Mouse (Mus musculus): ENCODE measurements around the gene Usp15. TPM values are rescaled to one million over a fixed set of nuclear protein-coding genes. Genes with fewer than 3 reads are reported as not detected.

Usp15 gene
- total and polyA plus RNA-seq, 3 experiments = 14.5 to 103 (median 86.4) TPM

- no peak for DNase-seq
- no peak for TF ChIP-seq EP300 (IDR thresholded peaks at IDR 0.05; ENCODE audit: insufficient read depth, low read depth, low read length)
- TF ChIP-seq POLR2A (IDR thresholded peaks at IDR 0.05; ENCODE audit: insufficient read depth, low read depth, low read length) = no peak
- no peak for TF ChIP-seq CTCF (IDR thresholded peaks at IDR 0.05)
- peaks cover 5% of the 10 kb centered on the region for H3K36me3 ChIP-seq (ENCODE audit: control insufficient read depth, insufficient read depth, low read length)
- H3K4me1 ChIP-seq (ENCODE audit: control insufficient read depth, insufficient read depth, low read length) = peaks cover 13% of the 10 kb centered on the region
- H3K9ac ChIP-seq (ENCODE audit: low read depth, low read length) = no peak overlapping the region
- no peak overlapping the region for H3K4me3 ChIP-seq
- no peak overlapping the region for H3K27ac ChIP-seq
- 67% methylated on average over 2 of the region's 2 CpGs for WGBS
- intact Hi-C loops (cut with DNase I) = no loop called here
- no peaks in the 10 kb centered on the region for H3K27me3 ChIP-seq (ENCODE audit: control insufficient read depth, insufficient read depth, low read length)
- peaks cover 8% of the 10 kb centered on the region for H3K79me2 ChIP-seq (replicated peaks; ENCODE audit: control insufficient read depth, insufficient read depth, low read length)
Measured at GRCm38 (mm10) chr10:123183743-123184142, 13.1 kb downstream of the Usp15 start.

- no peak overlapping the region for H3K4me3 ChIP-seq
- peaks cover 11% of the 10 kb centered on the region for H3K4me1 ChIP-seq (ENCODE audit: control insufficient read depth, insufficient read depth, low read length)
- peaks cover 5% of the 10 kb centered on the region for H3K79me2 ChIP-seq (replicated peaks; ENCODE audit: control insufficient read depth, insufficient read depth, low read length)
- H3K27ac ChIP-seq = no peak overlapping the region
- peak in 1 of 2 experiments; percentile 31 for DNase-seq
- H3K36me3 ChIP-seq (ENCODE audit: control insufficient read depth, insufficient read depth, low read length) = peaks cover 2% of the 10 kb centered on the region
- intact Hi-C loops (cut with DNase I) = no loop called here
- WGBS = 18% methylated on average over 7 of the region's 7 CpGs
- TF ChIP-seq CTCF (IDR thresholded peaks at IDR 0.05) = no peak
- no peak for TF ChIP-seq EP300 (IDR thresholded peaks at IDR 0.05; ENCODE audit: insufficient read depth, low read depth, low read length)
- no peak for TF ChIP-seq POLR2A (IDR thresholded peaks at IDR 0.05; ENCODE audit: insufficient read depth, low read depth, low read length)
- no peak overlapping the region for H3K9ac ChIP-seq (ENCODE audit: low read depth, low read length)
- H3K27me3 ChIP-seq (ENCODE audit: control insufficient read depth, insufficient read depth, low read length) = no peaks in the 10 kb centered on the region
Measured at GRCm38 (mm10) chr10:123183243-123183642, 13.6 kb downstream of the Usp15 start.

- no peak for TF ChIP-seq CTCF (IDR thresholded peaks at IDR 0.05)
- no peak for TF ChIP-seq EP300 (IDR thresholded peaks at IDR 0.05; ENCODE audit: insufficient read depth, low read depth, low read length)
- no peak for TF ChIP-seq POLR2A (IDR thresholded peaks at IDR 0.05; ENCODE audit: insufficient read depth, low read depth, low read length)
- H3K4me3 ChIP-seq = no peak overlapping the region
- H3K36me3 ChIP-seq (ENCODE audit: control insufficient read depth, insufficient read depth, low read length) = peaks cover 2% of the 10 kb centered on the region
- WGBS = 75% methylated on average over 3 of the region's 3 CpGs
- peaks cover 11% of the 10 kb centered on the region for H3K4me1 ChIP-seq (ENCODE audit: control insufficient read depth, insufficient read depth, low read length)
- H3K79me2 ChIP-seq (replicated peaks; ENCODE audit: control insufficient read depth, insufficient read depth, low read length) = peaks cover 5% of the 10 kb centered on the region
- no peak for DNase-seq
- no peak overlapping the region for H3K27ac ChIP-seq
- no peak overlapping the region for H3K9ac ChIP-seq (ENCODE audit: low read depth, low read length)
- intact Hi-C loops (cut with DNase I) = no loop called here
- H3K27me3 ChIP-seq (ENCODE audit: control insufficient read depth, insufficient read depth, low read length) = no peaks in the 10 kb centered on the region
Measured at GRCm38 (mm10) chr10:123182391-123182790, 14.4 kb downstream of the Usp15 start.

GRCm38 (mm10) chr10:123175771-123176170 is 21.0 kb downstream of the Usp15 start:
- Histone ChIP-seq H3K27me3 (ENCODE audit: control insufficient read depth, insufficient read depth, low read length) (no peaks in the 10 kb centered on the region), H3K79me2 (replicated peaks; ENCODE audit: control insufficient read depth, insufficient read depth, low read length) (no peaks in the 10 kb centered on the region), H3K9ac (ENCODE audit: low read depth, low read length) (no peak overlapping the region), H3K4me1 (ENCODE audit: control insufficient read depth, insufficient read depth, low read length) (no peaks in the 10 kb centered on the region), H3K27ac (no peak overlapping the region), H3K36me3 (ENCODE audit: control insufficient read depth, insufficient read depth, low read length) (peaks cover 5% of the 10 kb centered on the region; the same call in 1 of the 2 replicates), H3K4me3 (no peak overlapping the region)
- WGBS = 77% methylated on average over 4 of the region's 4 CpGs
- DNase-seq = no peak
- intact Hi-C loops (cut with DNase I) = no loop called here
- TF ChIP-seq EP300 (IDR thresholded peaks at IDR 0.05; ENCODE audit: insufficient read depth, low read depth, low read length) (no peak), POLR2A (IDR thresholded peaks at IDR 0.05; ENCODE audit: insufficient read depth, low read depth, low read length) (no peak), CTCF (IDR thresholded peaks at IDR 0.05) (peak; percentile 24; the same call in 1 of the 2 replicates)

- no peaks in the 10 kb centered on the region for H3K27me3 ChIP-seq (ENCODE audit: control insufficient read depth, insufficient read depth, low read length)
- peaks cover 2% of the 10 kb centered on the region; the same call in 1 of the 2 replicates for H3K79me2 ChIP-seq (replicated peaks; ENCODE audit: control insufficient read depth, insufficient read depth, low read length)
- no peak overlapping the region for H3K27ac ChIP-seq
- H3K9ac ChIP-seq (ENCODE audit: low read depth, low read length) = no peak overlapping the region
- TF ChIP-seq CTCF (IDR thresholded peaks at IDR 0.05) (no peak), POLR2A (IDR thresholded peaks at IDR 0.05; ENCODE audit: insufficient read depth, low read depth, low read length) (no peak), EP300 (IDR thresholded peaks at IDR 0.05; ENCODE audit: insufficient read depth, low read depth, low read length) (no peak)
- H3K4me3 ChIP-seq = no peak overlapping the region
- no peak for DNase-seq
- H3K36me3 ChIP-seq (ENCODE audit: control insufficient read depth, insufficient read depth, low read length) = peaks cover 5% of the 10 kb centered on the region; the same call in 1 of the 2 replicates
- no peaks in the 10 kb centered on the region for H3K4me1 ChIP-seq (ENCODE audit: control insufficient read depth, insufficient read depth, low read length)
- intact Hi-C loops (cut with DNase I) = no loop called here
- WGBS = 84% methylated on average over 6 of the region's 6 CpGs
Measured at GRCm38 (mm10) chr10:123170898-123171297, 25.9 kb downstream of the Usp15 start.

- intact Hi-C loops (cut with DNase I) = no loop called here
- no peak for TF ChIP-seq EP300 (IDR thresholded peaks at IDR 0.05; ENCODE audit: insufficient read depth, low read depth, low read length)
- TF ChIP-seq CTCF (IDR thresholded peaks at IDR 0.05) = no peak
- TF ChIP-seq POLR2A (IDR thresholded peaks at IDR 0.05; ENCODE audit: insufficient read depth, low read depth, low read length) = no peak
- Histone ChIP-seq H3K27me3 (ENCODE audit: control insufficient read depth, insufficient read depth, low read length) (no peaks in the 10 kb centered on the region), H3K4me1 (ENCODE audit: control insufficient read depth, insufficient read depth, low read length) (no peaks in the 10 kb centered on the region), H3K27ac (no peak overlapping the region), H3K79me2 (replicated peaks; ENCODE audit: control insufficient read depth, insufficient read depth, low read length) (peaks cover 2% of the 10 kb centered on the region; the same call in 1 of the 2 replicates), H3K4me3 (no peak overlapping the region), H3K36me3 (ENCODE audit: control insufficient read depth, insufficient read depth, low read length) (no peaks in the 10 kb centered on the region; the same call in 1 of the 2 replicates), H3K9ac (ENCODE audit: low read depth, low read length) (no peak overlapping the region)
- no peak for DNase-seq
- 97% methylated on average over 3 of the region's 3 CpGs for WGBS
Measured at GRCm38 (mm10) chr10:123165542-123165941, 31.3 kb downstream of the Usp15 start.
